Mouse (Mus musculus) gastrocnemius, postnatal 36 days (tissue): Measurements from ENCODE around the gene Lrwd1. TPM values are rescaled to one million over a fixed set of nuclear protein-coding genes. Genes with fewer than 3 reads are reported as not detected.

Source experiments
- microRNA-seq, 2 experiments: library from miRNA; unstranded; fragments of <30 nt; microRNA quantifications; one replicate each; pipeline ENCODE4 v1.2.0; 2021
- total RNA-seq, 2 experiments: library from RNA; stranded (reverse); gene quantifications; 2 replicates each; pipeline ENCODE4 v1.2.3; 2021

Gene Lrwd1
- total RNA-seq, 2 experiments from 2014 or later = 3.7 to 4.0 TPM

Small RNA genes within 50 kb of the gene (microRNA-seq; reads per million reads assigned to microRNA genes)
- 3.6 to 4.5 reads per million in 2 experiments for gene Mir7035

Other genes with a start within 250 kb of the Lrwd1 start
- gene Hspb1, start 248.2 kb downstream of the Lrwd1 start, total RNA-seq = 100 to 1,000 TPM; 269 to 277 TPM
- gene Ywhag, start 201.5 kb downstream of the Lrwd1 start, total RNA-seq = 100 to 1,000 TPM; 297 to 301 TPM
- gene Ssc4d, start 161.5 kb downstream of the Lrwd1 start, total RNA-seq = 1 to 10 TPM in 1 of 2 experiments, under 1 TPM in 1; 0.57 to 1.1 TPM
- not detected for gene Zp3, start 156.0 kb downstream of the Lrwd1 start, total RNA-seq
- 1 to 10 TPM; 6.0 to 6.4 TPM for gene Dtx2, start 141.3 kb downstream of the Lrwd1 start, total RNA-seq
- gene Upk3b, start 97.6 kb downstream of the Lrwd1 start, total RNA-seq = not detected
- gene Upk3bl, start 81.6 kb downstream of the Lrwd1 start, total RNA-seq = not detected
- 10 to 100 TPM; 23.8 to 23.9 TPM for gene Rasa4, start 52.2 kb downstream of the Lrwd1 start, total RNA-seq
- gene Polr2j, start 19.4 kb downstream of the Lrwd1 start, total RNA-seq = 10 to 100 TPM; 56.0 to 60.9 TPM
- 1 to 10 TPM; 3.8 to 4.1 TPM for gene Alkbh4, start 72 bp upstream of the Lrwd1 start, total RNA-seq
- gene Orai2, start 34.6 kb upstream of the Lrwd1 start, total RNA-seq = 1 to 10 TPM in 1 of 2 experiments, under 1 TPM in 1; 0.82 to 1.2 TPM
- gene Prkrip1, start 62.9 kb upstream of the Lrwd1 start, total RNA-seq = 10 to 100 TPM; 20.9 to 21.4 TPM
- gene Sh2b2, start 110.5 kb upstream of the Lrwd1 start, total RNA-seq = 1 to 10 TPM; 3.5 to 3.9 TPM